Mouse (Mus musculus) kidney, adult 2 months (tissue): Measurements from ENCODE around the gene Maml3. TPM values are rescaled to one million over a fixed set of nuclear protein-coding genes. Genes with fewer than 3 reads are reported as not detected.

ENCODE experiments used
- DNase-seq: peaks from one replicate; pipeline ENCODE4 v3.0.0; 2021
- H3K27ac ChIP-seq: fragments of 200-500 bp; 2 replicates; pipeline ENCODE4 v1.5.1; 2012; ENCODE audit warnings: low read depth, low read length, control low read depth, inconsistent platforms; ENCODE audit not compliant: insufficient read depth
- H3K27me3 ChIP-seq: fragments of 200-500 bp; replicated peaks from 2 replicates; pipeline ENCODE4 v1.6.1; 2012; ENCODE audit warnings: mild to moderate bottlenecking, moderate library complexity, low read length, inconsistent platforms; ENCODE audit not compliant: control insufficient read depth, insufficient read depth
- H3K36me3 ChIP-seq: fragments of 200-500 bp; 2 replicates; pipeline ENCODE4 v1.6.1; 2012; ENCODE audit warnings: mild to moderate bottlenecking, moderate library complexity, low read length, inconsistent platforms; ENCODE audit not compliant: control insufficient read depth, insufficient read depth
- H3K4me1 ChIP-seq: fragments of 200-500 bp; 2 replicates; pipeline ENCODE4 v1.6.1; 2011; ENCODE audit warnings: low read length; ENCODE audit not compliant: control insufficient read depth, insufficient read depth
- H3K4me3 ChIP-seq: fragments of 200-500 bp; 2 replicates; pipeline ENCODE4 v1.5.1; 2011; ENCODE audit warnings: mild to moderate bottlenecking, low read depth, low read length, control low read depth; ENCODE audit not compliant: insufficient read depth
- CTCF ChIP-seq: fragments of 200-500 bp; conservative IDR thresholded peaks from 2 replicates; pipeline ENCODE4 v1.5.1; 2011; ENCODE audit warnings: low read depth, mild to moderate bottlenecking, control low read depth, low read length, moderate library complexity, mixed read lengths; ENCODE audit not compliant: insufficient read depth, insufficient read length
- POLR2A ChIP-seq: fragments of 200-500 bp; IDR thresholded peaks from one replicate; pipeline ENCODE4 v1.6.1; 2011; ENCODE audit warnings: low read depth, low read length, control low read depth
- WGBS: fragments of 180-500 bp; shearing (Covaris S2); methylation state at CpG from one replicate; pipeline ENCODE4 v1.1.7; 2018; 5-methylcytosine and 5-hydroxymethylcytosine counted together
- polyA plus RNA-seq: library from polyadenylated mRNA; depleted of rRNA; stranded (reverse); fragments of >200 nt; gene quantifications from 2 replicates; pipeline ENCODE4 v1.2.3, GENCODE M21; 2012

The Maml3 gene
- polyA plus RNA-seq, 1 experiment, result 3.6 TPM

GRCm38 (mm10) chr3:51714469-51714868 is 390.4 kb downstream of the Maml3 start:
- no peak for TF ChIP-seq POLR2A
- TF ChIP-seq CTCF, result no peak
- H3K4me3 ChIP-seq, result no peak overlapping the region
- H3K36me3 ChIP-seq, result no peaks in the 10 kb centered on the region
- no peak overlapping the region for H3K27ac ChIP-seq
- no peaks in the 10 kb centered on the region for H3K27me3 ChIP-seq
- no peaks in the 10 kb centered on the region for H3K4me1 ChIP-seq
- 93% methylated on average over 5 of the region's 5 CpGs for WGBS
- DNase-seq, result no peak

GRCm38 (mm10) chr3:51713233-51713632 is 391.6 kb downstream of the Maml3 start:
- 46% methylated on average over 8 of the region's 8 CpGs for WGBS
- Histone ChIP-seq H3K27me3 (no peaks in the 10 kb centered on the region), H3K27ac (peak overlapping the region; percentile 24; the same call in 1 of the 2 replicates), H3K36me3 (no peaks in the 10 kb centered on the region), H3K4me3 (no peak overlapping the region), H3K4me1 (0 out of 2 replicates have a peak, but pooled peaks cover 4% of the 10 kb centered on the region)
- DNase-seq, result peak; percentile 35
- TF ChIP-seq POLR2A (no peak), CTCF (no peak)

- H3K27me3 ChIP-seq, result no peaks in the 10 kb centered on the region
- 0 out of 2 replicates have a peak, but pooled peaks cover 4% of the 10 kb centered on the region for H3K4me1 ChIP-seq
- no peaks in the 10 kb centered on the region for H3K36me3 ChIP-seq
- TF ChIP-seq CTCF, result no peak
- TF ChIP-seq POLR2A, result no peak
- H3K27ac ChIP-seq, result peak overlapping the region; percentile 64; the same call in 1 of the 2 replicates
- peak; percentile 30 for DNase-seq
- no peak overlapping the region for H3K4me3 ChIP-seq
- WGBS, result 46% methylated on average over 3 of the region's 3 CpGs
These were observed 392.5 kb downstream of the Maml3 start for GRCm38 (mm10) chr3:51712382-51712781.

GRCm38 (mm10) chr3:51708746-51709411 is 396.0 kb downstream of the Maml3 start:
- DNase-seq, result peak; percentile 94
- TF ChIP-seq POLR2A (peak; percentile 11), CTCF (no peak)
- 43% methylated on average over 21 of the region's 21 CpGs for WGBS
- peak overlapping the region; percentile 48 for H3K4me3 ChIP-seq
- H3K27me3 ChIP-seq, result no peaks in the 10 kb centered on the region
- H3K4me1 ChIP-seq, result 0 out of 2 replicates have a peak, but pooled peaks cover 4% of the 10 kb centered on the region
- H3K36me3 ChIP-seq, result no peaks in the 10 kb centered on the region
- peak overlapping the region; percentile 95 for H3K27ac ChIP-seq

GRCm38 (mm10) chr3:51708375-51708745 is 396.5 kb downstream of the Maml3 start:
- H3K4me1 ChIP-seq, result 0 out of 2 replicates have a peak, but pooled peaks cover 4% of the 10 kb centered on the region
- 50% methylated on average over 1 of the region's 1 CpGs for WGBS
- DNase-seq, result no peak
- TF ChIP-seq CTCF (no peak), POLR2A (no peak)
- H3K4me3 ChIP-seq, result no peak overlapping the region
- peak overlapping the region; percentile 36 for H3K27ac ChIP-seq
- no peaks in the 10 kb centered on the region for H3K27me3 ChIP-seq
- no peaks in the 10 kb centered on the region for H3K36me3 ChIP-seq

- TF ChIP-seq POLR2A (no peak), CTCF (peak; percentile 40)
- H3K36me3 ChIP-seq, result no peaks in the 10 kb centered on the region
- no peak for DNase-seq
- peaks cover 10% of the 10 kb centered on the region; the same call in 1 of the 2 replicates for H3K4me1 ChIP-seq
- no peaks in the 10 kb centered on the region for H3K27me3 ChIP-seq
- H3K27ac ChIP-seq, result no peak overlapping the region
- H3K4me3 ChIP-seq, result no peak overlapping the region
- 89% methylated on average over 7 of the region's 7 CpGs for WGBS
These were observed 399.7 kb downstream of the Maml3 start for GRCm38 (mm10) chr3:51705220-51705619.

GRCm38 (mm10) chr3:51703478-51703877 is 401.4 kb downstream of the Maml3 start:
- TF ChIP-seq POLR2A, result no peak
- TF ChIP-seq CTCF, result no peak
- no peak for DNase-seq
- Histone ChIP-seq H3K4me3 (no peak overlapping the region), H3K36me3 (no peaks in the 10 kb centered on the region), H3K27me3 (no peaks in the 10 kb centered on the region), H3K27ac (no peak overlapping the region), H3K4me1 (peaks cover 7% of the 10 kb centered on the region; the same call in 1 of the 2 replicates)
- 93% methylated on average over 8 of the region's 8 CpGs for WGBS
